Mouse (Mus musculus): ENCODE measurements around the gene Mxi1.
A peak's percentile ranks its signal among the peaks of the same experiment; 100 is the strongest.

Gene Mxi1

GRCm38 (mm10) chr19:53397451-53398233 lies 87.3 kb downstream of the Mxi1 start:
- DNase-seq (ENCODE audit: low spot score): no peak

GRCm38 (mm10) chr19:53399213-53399612 lies 88.9 kb downstream of the Mxi1 start:
- DNase-seq (ENCODE audit: low spot score): no peak

- no peak for DNase-seq (ENCODE audit: low spot score)
Measured at GRCm38 (mm10) chr19:53400332-53401110, 90.2 kb downstream of the Mxi1 start.

GRCm38 (mm10) chr19:53402741-53403432 lies 92.6 kb downstream of the Mxi1 start:
- DNase-seq (ENCODE audit: low spot score): no peak

GRCm38 (mm10) chr19:53404219-53404836 lies 94.0 kb downstream of the Mxi1 start:
- DNase-seq (ENCODE audit: low spot score): no peak

GRCm38 (mm10) chr19:53404837-53405356 lies 94.6 kb downstream of the Mxi1 start:
- DNase-seq (ENCODE audit: low spot score): no peak

GRCm38 (mm10) chr19:53405810-53406209 lies 95.5 kb downstream of the Mxi1 start:
- no peak for DNase-seq (ENCODE audit: low spot score)

GRCm38 (mm10) chr19:53407350-53407749 lies 97.0 kb downstream of the Mxi1 start:
- no peak for DNase-seq (ENCODE audit: low spot score)

- DNase-seq (ENCODE audit: low spot score): no peak
Measured at GRCm38 (mm10) chr19:53408398-53408797, 98.1 kb downstream of the Mxi1 start.

- DNase-seq (ENCODE audit: low spot score): no peak
Measured at GRCm38 (mm10) chr19:53409663-53410307, 99.5 kb downstream of the Mxi1 start.

GRCm38 (mm10) chr19:53412149-53412848 lies 102.0 kb downstream of the Mxi1 start:
- DNase-seq (ENCODE audit: low spot score): peak; percentile 57

GRCm38 (mm10) chr19:53413617-53414380 lies 103.5 kb downstream of the Mxi1 start:
- DNase-seq (ENCODE audit: low spot score): no peak

- no peak for DNase-seq (ENCODE audit: low spot score)
Measured at GRCm38 (mm10) chr19:53414650-53415049, 104.3 kb downstream of the Mxi1 start.

GRCm38 (mm10) chr19:53415198-53415597 lies 104.9 kb downstream of the Mxi1 start:
- DNase-seq (ENCODE audit: low spot score): no peak

GRCm38 (mm10) chr19:53419834-53420233 lies 109.5 kb downstream of the Mxi1 start:
- no peak for DNase-seq (ENCODE audit: low spot score)

- peak; percentile 46 for DNase-seq (ENCODE audit: low spot score)
Measured at GRCm38 (mm10) chr19:53420924-53421582, 110.7 kb downstream of the Mxi1 start.

- DNase-seq (ENCODE audit: low spot score): no peak
Measured at GRCm38 (mm10) chr19:53421583-53422188, 111.4 kb downstream of the Mxi1 start.

GRCm38 (mm10) chr19:53422358-53423308 lies 112.3 kb downstream of the Mxi1 start:
- no peak for DNase-seq (ENCODE audit: low spot score)
